Mouse (Mus musculus) T-helper 2 cell (primary cell): ENCODE measurements around the gene Ank3.
"Not testable (repeated sequence)": the region's sequence is repeated elsewhere in the genome, so short reads cannot be mapped to it uniquely, and the experiment has no call there.

Source experiments
- in situ Hi-C: fragments of 300-600 bp; cut with MboI, MseI; formaldehyde crosslinking; loops from one replicate; pipeline ENCODE4 v1.15.1; 2025; ENCODE audit warnings: high pct_unique_total_duplicates

Gene Ank3

DNA sequence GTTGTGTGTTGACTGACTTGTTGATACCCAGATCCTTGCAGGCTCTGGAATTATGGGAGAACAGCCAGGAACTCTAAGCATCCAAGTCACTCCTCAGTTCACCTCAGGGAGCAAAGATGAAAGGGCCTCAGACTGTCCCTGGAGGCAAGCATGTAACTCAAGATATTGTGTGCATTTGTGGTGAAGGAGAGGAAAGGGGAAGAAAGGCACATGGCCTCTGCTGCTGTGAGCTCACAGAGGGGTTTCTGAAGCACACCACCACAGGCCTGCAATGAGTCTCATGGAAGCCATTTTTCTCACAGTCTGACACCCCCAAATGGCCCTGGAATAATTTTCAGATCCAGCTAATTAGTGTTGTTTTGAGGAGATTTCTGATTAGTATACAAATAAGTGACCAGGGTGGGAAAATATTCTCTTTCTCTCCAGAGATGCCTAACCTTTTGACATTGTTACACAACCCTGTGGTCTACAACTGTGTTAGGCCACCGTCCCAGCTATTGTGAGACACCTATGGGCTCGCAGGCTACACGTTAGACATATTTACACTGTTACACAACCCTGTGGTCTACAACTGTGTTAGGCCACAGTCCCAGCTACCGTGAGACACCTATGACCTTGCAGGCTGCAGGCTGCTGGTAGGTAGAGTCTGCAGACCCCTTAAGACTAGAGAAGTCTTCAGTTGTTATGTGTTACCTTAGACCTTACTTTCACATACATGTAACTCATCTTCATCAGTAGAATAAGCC is 485.5 kb downstream of the Ank3 start:
- in situ Hi-C loops, result no loop called here

DNA sequence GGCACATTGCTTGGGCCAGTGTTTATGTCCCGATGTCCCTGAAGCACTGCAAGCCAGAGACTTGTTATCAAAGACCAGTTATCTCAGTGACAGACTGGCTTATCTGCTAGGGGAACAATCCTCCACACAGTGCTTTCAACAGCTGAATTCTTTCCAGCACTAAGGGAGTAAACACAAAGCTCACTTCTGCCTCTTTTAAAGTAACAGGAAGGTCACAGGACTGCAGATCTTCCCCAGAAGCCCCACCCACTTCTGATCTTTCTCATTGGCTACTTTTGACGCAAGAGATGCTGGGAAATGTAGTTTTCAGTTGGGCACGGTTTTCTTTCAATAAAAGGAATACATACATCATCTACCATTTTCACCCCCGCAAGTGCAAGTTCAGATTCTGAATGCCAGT is 489.8 kb downstream of the Ank3 start:
- in situ Hi-C loops, result no loop called here

DNA sequence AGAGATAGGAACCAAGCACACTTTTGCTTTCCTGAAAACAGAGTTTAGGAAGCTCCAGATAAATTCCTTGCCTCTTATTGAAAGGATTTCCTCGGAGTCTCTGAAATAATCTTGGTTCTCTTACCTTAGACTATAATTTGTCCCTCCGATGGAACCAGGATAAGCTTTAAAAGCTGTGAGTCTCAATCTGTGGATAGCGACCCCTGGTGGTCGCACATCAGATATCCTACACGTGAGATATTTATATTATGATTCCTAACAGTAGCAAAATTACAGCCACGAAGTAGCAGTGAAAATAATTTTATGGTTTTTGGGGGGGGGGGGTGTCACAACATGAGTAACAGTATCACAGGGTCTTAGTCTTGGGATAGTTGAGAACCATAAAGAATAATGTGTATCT is 491.2 kb downstream of the Ank3 start:
- in situ Hi-C loops, result no loop called here

DNA sequence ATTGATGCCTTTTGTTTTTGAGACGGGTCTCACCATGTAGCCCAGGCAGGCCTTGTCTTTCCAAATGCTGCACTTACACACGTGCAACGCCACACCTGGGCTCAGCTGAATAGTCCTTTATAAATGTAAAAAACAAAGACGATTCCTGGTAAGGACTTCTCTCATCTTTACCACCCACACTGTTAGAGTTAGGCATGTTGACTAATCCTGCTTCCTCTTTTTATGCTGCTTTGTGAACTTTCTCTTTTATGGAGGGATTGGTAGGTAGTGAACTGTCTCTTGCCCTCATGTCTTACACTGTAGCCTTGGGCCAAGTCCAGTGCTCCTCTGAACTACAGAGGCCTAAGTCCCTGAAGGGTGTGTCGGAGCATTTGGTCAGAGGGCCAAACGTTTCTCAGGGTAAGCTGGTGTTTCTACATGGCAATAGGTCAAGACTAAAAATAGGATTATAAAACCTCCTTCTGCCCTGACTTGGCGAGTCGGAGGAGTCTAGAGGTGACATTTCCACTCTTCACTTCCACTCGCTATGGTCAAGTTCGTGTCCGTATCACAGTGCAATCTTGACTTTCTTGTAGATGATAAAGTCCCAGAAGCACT is 491.9 kb downstream of the Ank3 start:
- in situ Hi-C loops, result no loop called here

DNA sequence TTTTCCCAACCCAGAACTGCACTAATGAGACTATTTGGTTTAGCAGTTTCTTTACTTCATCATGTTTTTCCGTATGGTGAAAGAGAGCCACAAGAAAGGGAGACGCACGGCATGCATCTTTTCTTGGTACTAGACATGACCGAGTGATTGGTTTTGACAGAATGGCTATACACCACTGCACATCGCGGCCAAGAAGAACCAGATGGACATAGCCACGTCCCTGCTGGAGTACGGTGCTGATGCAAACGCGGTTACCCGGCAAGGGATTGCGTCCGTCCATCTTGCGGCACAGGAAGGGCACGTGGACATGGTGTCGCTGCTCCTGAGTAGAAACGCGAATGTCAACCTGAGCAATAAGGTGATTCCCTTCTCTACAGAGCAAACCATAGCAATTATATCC is 493.6 kb downstream of the Ank3 start:
- in situ Hi-C loops, result no loop called here

DNA sequence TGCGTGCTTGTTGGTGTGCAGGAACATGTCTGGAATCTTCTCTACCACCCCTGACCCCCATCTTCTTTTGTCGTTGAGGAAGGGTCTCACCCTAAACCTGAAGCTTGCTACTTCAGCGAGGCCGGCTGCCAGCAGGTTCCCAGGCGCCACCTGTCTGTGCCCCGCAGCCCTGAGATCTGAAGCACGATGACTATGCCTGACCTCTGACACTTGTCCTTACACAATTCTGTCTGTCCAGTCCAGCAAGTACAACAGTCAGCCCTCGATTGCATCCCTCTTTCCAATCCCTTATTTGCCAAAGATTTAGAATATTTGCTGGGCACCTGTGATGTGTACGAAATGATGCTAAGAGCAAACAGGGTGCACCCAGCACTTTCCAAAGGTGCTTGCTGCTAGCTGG is 497.0 kb downstream of the Ank3 start:
- in situ Hi-C loops, result no loop called here

DNA sequence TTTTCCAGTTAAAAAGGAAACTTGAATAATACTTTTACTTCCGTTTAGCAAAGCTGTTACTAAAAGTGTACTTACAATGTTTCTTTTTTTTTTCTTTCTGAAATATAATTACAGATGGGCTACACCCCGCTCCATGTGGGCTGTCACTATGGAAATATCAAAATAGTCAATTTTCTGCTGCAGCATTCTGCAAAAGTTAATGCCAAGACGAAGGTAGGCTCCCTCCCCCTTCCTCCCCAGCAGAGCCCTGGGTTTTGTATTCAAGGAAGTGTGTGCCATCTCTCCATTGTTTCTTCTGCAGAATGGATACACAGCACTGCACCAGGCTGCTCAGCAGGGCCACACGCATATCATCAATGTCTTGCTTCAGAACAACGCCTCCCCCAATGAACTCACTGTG is 499.4 kb downstream of the Ank3 start:
- in situ Hi-C loops, result no loop called here

DNA sequence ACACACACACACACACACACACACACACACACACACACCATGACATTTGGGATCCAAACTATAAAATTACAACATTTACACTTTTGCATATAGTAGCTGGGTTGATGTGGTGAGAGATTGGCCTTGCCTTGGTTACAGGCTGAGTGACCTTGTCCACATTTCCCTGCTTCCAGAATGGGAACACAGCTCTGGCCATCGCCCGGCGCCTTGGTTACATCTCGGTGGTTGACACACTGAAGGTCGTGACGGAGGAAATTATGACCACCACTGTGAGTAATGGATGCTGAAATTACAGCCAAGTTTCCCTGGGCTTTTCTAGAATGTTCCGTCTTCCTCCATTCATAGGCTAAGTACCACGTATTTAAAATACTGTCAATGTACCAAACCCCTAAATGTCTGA is 500.2 kb downstream of the Ank3 start:
- in situ Hi-C loops, result no loop called here

DNA sequence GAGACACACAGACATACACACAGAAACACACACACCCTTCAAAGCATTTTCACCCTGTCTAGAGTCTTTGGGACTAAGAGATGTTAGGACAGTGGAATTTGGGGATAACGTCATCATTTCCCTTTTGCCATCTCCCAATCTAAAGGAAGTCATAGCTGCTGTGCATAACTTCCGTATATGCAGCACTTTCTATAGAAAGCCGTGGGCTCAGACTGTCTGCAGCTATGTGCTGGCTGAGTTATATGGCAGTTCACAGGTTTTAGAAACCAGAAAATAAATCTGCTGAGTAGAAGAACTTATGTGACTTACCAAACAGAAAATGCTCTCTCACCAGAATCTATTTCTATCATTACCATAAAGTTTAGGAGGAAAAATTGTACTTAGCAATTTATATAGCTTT is 501.2 kb downstream of the Ank3 start:
- in situ Hi-C loops, result no loop called here

DNA sequence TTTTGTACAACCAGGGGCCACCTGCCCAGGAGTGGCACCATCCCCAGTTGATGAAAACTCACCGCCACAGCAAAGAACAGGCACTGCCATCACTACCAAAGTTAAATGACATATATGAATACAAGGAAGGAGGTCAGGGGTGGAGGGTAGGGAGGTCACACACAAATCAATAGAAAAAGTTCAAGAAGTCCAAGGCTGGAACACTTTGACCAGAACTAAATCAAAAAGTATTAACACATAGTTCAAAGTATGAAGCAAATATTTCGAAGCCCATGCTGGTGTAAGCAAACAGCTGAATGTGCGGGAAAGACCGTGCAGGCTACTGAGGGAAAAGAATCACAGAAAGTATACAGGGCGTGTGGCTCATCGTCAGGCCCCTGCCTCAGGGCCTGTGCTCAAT is 503.5 kb downstream of the Ank3 start:
- in situ Hi-C loops, result no loop called here

DNA sequence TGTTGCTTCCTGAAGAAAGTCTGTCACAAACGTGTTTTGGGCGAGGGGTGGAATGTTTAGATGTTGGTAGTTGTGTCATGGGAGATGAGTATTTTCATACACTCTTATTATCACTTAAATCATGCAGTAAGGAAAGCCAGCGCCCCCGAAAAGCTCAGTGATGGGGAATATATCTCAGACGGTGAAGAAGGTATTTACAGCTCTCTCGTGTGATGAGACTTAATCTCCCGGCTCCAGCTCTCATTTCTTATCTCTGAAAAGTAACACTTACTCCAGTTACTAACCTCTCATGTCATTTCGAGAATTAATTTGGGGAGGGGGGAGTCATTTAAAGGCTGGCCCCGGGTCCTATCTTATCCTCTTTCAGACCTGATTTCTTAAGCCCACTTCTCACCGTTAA is 505.7 kb downstream of the Ank3 start:
- in situ Hi-C loops, result no loop called here

DNA sequence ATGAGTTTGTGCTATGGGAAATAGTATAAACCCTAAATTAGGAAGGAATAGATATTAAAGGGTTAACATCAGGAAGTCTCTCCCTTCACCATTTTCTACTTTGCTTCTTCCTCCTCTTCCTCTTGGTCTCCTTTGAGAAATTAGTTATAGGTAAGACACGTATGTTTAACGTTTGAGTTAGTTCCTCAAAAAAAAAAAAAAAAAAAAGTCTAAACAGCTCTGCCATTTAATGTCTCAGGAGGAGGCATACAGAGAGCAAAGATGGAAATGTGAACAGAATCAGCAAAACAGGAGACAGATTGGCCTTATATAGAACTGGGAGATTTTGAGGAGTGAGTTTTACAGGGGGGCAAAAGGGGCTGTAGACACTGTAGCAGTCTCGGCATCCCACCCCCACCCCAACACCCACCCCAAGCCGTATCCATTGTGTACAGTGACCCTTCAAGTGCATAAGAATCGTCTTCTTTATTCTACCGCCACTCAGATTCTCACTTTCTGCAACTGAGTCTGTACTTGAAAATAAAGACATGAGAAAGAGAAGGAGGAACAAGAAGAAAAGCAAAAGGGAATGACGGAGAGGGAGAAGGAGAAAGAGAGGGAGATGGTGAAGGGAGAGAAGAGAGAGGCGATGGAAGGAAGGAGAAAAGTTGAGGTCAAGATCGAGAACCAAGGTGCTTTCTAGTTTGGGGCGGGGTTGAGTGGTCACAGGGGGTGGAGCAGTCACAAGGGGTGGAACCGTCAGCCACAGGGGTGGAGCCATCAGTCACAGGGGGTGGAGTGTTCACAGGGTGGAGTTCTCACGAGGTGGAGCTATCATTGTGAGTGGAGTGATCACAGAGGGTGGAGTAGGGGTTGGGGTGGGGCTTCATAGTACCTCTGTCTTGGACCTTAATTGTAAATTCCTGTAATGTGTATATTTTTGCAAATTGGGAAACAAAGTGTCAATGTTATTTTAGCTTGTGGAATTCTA is 509.5 kb downstream of the Ank3 start:
- in situ Hi-C loops, result no loop called here

DNA sequence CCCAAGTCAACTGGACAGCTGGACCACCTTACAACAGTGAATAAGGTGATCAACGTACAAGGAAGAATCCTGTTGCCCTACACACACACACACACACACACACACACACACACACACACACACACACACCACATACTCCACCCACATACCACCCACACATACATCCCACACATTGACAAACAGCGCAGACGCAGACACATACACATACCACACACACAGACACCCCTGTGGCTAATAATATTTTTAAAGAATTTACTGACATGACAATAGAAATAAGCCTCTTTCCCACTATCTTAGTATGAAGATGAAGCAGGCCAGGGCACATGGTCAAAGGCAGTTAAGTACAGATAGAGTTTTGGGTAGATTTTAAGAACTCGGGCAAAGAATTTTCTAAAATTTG is 511.3 kb downstream of the Ank3 start:
- in situ Hi-C loops, result no loop called here

DNA sequence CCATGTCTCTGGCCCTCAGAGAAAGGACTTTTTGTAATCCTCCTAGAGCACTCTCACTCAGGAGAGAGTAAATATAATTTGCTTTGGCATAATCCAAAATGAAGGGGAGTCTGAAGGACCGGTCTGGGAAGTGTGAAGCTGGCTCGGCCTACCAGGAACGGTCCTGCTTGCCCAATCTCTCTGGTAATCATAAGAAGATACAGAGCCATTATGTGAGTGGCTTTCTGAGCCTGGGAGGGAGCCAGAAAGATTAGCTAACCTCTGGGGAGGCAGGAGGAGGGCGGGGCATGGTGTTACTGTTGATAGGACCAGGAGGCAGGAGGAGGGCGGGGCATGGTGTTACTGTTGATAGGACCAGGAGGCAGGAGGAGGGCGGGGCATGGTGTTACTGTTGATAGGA is 511.7 kb downstream of the Ank3 start:
- in situ Hi-C loops, result not testable (repeated sequence)

DNA sequence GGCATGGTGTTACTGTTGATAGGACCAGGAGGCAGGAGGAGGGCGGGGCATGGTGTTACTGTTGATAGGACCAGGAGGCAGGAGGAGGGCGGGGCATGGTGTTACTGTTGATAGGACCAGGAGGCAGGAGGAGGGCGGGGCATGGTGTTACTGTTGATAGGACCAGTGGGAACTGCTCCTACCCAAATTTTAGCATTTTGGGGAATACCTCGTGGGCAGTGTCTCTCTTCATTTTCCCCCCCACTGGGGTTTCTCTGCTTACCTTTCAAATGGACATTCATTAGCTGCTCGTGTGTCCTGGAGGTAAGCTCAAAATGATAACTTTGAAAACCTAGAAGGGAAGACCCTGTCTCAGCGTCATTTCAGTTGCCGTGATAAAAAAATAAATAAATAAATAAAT is 512.2 kb downstream of the Ank3 start:
- in situ Hi-C loops, result not testable (repeated sequence)

DNA sequence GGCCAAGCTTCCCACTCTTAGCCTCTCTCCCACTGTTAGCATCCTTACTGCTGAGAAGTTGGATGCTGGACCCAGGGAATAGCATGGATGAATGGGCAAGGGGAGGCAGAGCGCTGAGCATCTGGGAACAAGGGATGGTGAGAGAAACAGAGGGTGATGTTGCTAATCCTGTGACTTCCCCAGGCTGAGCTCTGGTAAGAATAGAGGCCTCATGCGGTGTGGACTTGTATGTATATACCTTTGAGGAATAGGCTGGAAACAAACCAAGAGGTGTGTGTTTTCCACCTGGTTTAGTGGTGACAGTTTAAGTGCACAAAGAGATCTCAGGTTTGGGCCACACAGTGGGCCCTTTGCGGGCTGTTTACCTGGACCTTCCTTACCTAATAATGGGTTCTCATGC is 517.0 kb downstream of the Ank3 start:
- in situ Hi-C loops, result no loop called here

DNA sequence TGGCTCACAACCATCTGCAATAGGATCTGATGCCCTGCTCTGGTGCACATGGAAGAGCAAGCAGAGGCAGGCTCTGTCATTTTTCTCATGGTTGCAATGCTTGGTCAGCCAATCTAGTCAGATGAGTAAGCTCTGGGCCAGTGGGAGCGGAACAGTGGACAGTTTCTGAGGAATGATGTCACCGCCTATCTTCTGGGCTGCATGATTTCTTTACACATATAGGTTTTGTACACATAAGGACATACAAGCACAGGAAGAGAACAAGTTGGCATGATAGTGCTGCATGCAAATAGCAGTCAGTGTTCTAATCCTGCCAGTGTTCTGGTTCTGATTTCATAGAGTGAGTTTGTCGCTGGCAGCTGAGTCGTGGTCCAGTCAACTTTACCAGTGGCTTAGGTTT is 517.6 kb downstream of the Ank3 start:
- in situ Hi-C loops, result no loop called here

DNA sequence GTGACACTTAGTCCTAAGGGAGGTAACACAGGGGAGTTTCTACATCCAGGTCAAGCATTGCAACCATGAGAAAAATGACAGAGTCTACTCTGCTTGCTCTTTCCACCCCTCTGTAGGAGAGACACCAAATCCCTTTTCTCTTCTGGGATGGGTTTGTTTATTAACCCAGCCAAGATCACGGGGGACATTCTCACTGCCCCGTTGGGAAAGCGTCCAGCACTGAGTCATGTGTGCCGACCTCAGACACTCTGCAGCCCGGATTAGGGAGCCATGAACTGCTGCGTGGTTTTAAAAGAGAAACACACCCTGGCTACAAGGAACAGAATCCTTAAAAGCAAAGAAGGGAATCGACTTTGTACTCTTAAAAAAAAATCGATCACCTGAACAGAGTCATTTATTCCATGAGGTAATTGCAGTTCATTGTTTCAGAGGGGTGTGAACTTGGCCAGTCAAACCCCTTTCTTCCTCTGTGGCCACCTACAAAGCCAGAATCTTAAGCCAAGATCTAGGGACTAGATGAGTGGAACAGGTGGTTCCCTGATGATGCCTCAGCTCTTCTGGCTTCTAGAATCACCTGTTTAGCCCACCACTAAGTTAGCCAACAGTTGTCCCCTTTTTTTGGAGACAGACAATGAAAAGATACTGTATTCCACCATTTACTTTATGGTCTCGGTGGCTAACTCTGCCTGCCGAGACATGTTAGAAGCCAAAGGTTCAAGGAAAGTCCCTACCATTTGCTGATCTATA is 518.3 kb downstream of the Ank3 start:
- in situ Hi-C loops, result no loop called here

DNA sequence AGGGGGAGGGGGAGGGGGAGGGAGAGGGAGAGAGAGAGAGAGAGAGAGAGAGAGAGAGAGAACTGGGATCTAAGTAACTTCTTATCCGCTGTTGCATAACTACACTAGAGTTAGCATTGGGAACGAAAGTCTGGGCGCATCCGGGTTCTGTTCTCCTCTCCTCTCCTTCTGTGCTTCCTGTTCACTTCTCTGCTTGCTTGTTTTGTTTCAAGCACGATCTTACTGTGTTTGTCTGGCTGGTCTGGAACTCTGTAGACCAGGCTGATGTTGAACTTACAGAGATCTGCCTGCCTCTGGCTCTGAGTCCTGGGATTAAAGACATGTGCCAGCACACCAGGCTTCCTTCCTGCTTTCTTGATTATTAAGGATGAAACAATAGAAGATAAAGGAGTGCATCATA is 519.1 kb downstream of the Ank3 start:
- in situ Hi-C loops, result no loop called here

DNA sequence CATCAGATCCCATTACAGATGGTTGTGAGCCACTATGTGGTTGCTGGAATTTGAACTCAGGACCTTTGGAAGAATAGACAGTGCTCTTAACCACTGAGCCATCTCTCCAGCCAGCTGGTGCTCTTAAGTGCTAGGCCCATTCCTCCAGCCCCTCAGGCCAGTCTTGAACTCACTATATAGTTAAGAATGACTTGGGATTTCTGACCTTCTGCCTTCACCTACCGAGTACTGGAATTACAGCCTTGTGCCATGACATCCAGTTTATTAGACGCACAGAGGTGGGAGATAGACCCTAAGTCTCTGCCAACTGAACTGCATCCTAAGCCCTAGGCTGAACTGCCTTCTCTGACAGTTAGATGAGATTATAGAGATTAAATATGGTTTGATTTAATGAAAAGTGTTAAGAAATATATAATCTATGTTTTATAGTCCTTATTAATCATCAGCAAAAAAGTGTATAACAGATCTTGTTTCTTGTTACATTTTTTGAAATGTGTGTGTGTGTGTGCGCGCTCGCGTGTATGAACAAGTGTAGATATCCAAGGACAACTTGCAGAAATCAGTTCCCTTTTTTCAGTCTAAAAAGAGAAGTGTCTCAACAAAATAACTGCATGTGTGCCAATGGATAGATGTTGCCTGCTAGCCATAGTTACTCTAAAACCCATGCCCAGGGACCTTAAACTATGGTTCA is 520.0 kb downstream of the Ank3 start:
- in situ Hi-C loops, result no loop called here

DNA sequence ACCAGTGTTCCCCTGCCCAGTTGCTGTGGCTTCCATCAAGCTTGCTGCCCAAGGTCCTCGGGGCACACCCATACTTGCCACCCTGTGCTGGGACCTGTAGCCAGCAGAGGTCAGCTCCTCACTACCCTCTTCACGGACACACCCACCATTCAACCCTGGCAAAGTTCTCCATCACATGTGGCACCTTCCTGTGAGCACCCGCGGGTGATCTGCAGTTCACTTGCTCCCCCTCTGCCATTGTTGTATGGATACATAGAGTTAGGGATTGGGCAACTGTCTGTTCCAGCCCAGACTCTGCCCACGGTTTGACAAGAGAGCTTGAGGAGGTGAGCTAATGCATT is 520.5 kb downstream of the Ank3 start:
- in situ Hi-C loops, result no loop called here
